Mouse (Mus musculus) gastrocnemius, postnatal 14 days (tissue): ENCODE data around the gene Rad51d. TPM values are rescaled to one million over a fixed set of nuclear protein-coding genes. Genes with fewer than 3 reads are reported as not detected.

Experiments used
- DNase-seq: peaks from one replicate; pipeline ENCODE4 v3.0.0; 2021; ENCODE audit warnings: mixed read lengths
- intact Hi-C: fragments of 180-260 bp; cut with DNase I; formaldehyde crosslinking; loops from one replicate; pipeline ENCODE4 v1.15.1; 2025; ENCODE audit warnings: low total_unique reads
- total RNA-seq, 2 experiments: library from RNA; stranded (reverse); gene quantifications; 2 replicates each; pipeline ENCODE4 v1.2.3; 2021

Rad51d gene
- total RNA-seq, 2 experiments from 2014 or later, result 5.3 to 5.7 TPM

DNA sequence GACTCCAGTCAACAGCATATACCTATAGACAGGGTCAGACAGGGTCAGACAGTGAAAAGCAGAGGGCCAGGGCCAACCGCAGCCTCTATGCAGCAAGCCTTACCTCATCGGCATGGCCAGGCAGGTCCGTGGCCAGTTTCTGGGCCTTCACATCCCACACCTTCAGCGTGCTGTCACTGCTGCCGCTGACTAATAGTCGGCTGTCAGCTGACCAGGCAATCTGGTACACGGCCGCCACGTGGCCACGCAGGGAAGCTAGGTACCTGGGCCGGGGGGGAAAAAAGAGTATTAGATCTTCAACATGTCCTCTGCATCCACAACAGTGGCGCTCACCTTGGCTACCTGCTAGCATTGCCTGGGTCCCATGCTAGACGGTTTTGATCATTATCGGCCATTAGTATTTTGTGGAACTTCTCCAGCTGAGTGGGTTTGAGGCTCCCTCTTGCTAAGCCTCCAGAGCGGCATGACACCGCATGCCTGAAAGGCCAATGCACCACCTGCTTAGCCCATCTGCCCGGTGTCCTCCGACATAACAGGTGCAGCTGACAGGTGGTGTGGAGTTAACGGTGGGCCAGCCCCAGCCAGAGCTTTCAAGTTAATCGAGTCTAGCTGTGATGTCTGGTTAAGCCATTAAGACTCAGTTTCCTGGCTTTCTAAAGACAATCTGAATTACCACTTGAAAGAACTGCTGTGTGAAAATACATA lies 11.3 kb upstream of the Rad51d start:
- intact Hi-C loops, result no loop called here
- no peak for DNase-seq

DNA sequence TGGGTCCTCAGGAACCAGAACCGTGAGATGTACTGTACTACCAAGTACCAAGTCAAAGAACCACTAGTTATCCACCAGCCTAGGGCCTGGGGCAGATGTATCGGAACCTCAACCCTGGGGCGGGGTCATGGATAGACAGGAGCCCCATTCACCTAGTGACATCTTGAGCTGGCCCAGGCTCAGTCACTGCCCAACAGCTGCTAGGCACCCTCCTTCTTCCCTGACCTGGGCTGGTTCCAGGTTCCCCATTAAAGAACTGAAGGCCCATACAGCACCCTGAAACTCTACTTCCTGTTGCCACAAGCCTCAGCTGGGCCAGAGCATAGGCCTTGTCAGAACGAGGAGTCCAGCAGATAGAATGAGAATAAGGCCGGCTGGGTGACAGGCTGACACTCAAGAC lies 9.3 kb upstream of the Rad51d start:
- DNase-seq, result no peak
- intact Hi-C loops, result loop anchor here (10.0 kb wide), 1 partner anchor 665 kb away; no protein-coding TSS in a partner anchor

DNA sequence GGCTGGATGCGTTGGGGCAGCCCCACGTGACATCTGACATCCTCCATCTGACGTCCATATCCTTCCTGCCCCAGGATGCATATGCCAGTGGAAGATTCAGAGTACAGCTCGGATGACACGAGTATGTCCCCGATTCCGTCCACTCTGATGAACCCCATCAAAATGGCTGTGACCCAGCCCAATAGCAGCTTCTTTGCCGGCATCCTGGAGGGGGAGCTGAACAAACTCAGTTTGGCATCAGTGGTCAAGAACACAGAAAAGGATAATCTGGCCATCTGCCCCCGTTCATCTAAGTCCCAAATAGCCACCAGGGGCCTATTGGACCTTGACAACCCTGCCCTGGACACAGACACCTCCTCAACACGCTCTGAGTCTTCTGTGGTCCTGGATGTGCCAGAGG lies 7.1 kb upstream of the Rad51d start:
- intact Hi-C loops, result loop anchor here (10.0 kb wide), 1 partner anchor 663 kb away; no protein-coding TSS in a partner anchor
- no peak for DNase-seq

GRCm38 (mm10) chr11:82891936-82892335 lies 1.5 kb upstream of the Rad51d start, which contains the start of gene Fndc8:
TSS of gene Fndc8 (plus strand) at chr11:82892124.
- no peak for DNase-seq
- intact Hi-C loops, result loop anchor here (5.0 to 10.0 kb wide), 3 partner anchors 145 to 657 kb away; no protein-coding TSS in a partner anchor

GRCm38 (mm10) chr11:82889524-82890341 lies 681 bp downstream of the Rad51d start:
- intact Hi-C loops, result loop anchor here (5.0 to 10.0 kb wide), 4 partner anchors 87 to 655 kb away; no protein-coding TSS in a partner anchor
- DNase-seq, result no peak

- intact Hi-C loops, result loop anchor here (5.0 kb wide), 1 partner anchor 86 kb away; no protein-coding TSS in a partner anchor
Measured at GRCm38 (mm10) chr11:82888491-82888946, 1.9 kb downstream of the Rad51d start.

GRCm38 (mm10) chr11:82886559-82886958 lies 3.9 kb downstream of the Rad51d start:
- no peak for DNase-seq
- intact Hi-C loops, result loop anchor here (5.0 kb wide), 1 partner anchor 84 kb away; no protein-coding TSS in a partner anchor

More at GRCm38 (mm10) chr11:82888491-82888946, 1.9 kb downstream of the Rad51d start:
- no peak for DNase-seq

DNA sequence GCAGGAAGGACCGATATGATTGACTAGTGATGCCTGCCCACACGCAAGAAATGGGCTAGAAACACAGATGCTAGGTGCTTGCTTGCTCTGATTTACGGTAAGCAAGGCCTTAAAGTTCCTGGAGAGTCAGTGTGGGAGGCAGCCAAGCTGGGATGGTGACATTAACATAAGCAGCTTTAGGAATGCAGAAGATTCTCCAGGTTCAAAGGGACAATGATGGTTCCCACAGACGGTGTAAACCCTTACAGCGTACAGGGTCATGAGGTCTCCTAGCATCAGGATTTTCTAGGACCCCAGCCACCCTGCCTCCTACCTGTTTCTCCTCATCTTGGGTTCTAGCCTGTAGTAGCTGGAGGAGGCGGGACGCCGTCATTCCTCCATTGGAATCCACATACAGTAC lies 7.2 kb downstream of the Rad51d start:
- intact Hi-C loops, result no loop called here
- DNase-seq, result no peak

DNA sequence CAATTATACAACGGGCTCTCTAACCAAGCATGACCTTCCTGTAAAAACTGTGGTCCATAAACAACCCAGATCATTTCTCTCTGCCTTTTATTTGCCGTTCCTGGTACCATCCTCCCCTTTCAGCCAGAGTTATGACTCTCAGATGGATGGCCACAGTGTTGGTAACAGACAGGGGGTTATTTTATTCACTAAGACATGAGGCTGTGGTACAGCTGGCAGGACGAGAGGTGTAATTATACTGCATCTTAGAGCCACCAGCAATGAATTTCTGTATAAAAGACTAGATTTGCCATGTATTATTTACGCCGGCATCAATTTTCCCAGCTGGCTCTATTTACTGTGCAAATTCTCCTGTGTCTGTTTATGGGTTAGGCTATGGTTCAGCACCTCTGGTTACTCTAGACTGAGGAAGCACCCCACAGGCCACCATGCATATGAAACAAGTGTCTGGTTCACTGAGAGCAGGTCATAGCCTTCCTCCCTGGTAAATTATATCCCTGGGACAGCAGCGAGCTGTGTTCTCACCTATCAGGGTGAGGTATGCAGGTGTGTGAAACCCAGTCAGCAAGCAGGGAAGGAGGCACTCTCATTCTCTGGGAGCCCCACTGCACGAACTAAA lies 12.6 kb downstream of the Rad51d start:
- DNase-seq, result no peak
- intact Hi-C loops, result no loop called here

GRCm38 (mm10) chr11:82875631-82876030 lies 14.8 kb downstream of the Rad51d start:
- intact Hi-C loops, result no loop called here
- DNase-seq, result no peak

- intact Hi-C loops, result no loop called here
- no peak for DNase-seq
Measured at GRCm38 (mm10) chr11:82874924-82875323, 15.5 kb downstream of the Rad51d start.

DNA sequence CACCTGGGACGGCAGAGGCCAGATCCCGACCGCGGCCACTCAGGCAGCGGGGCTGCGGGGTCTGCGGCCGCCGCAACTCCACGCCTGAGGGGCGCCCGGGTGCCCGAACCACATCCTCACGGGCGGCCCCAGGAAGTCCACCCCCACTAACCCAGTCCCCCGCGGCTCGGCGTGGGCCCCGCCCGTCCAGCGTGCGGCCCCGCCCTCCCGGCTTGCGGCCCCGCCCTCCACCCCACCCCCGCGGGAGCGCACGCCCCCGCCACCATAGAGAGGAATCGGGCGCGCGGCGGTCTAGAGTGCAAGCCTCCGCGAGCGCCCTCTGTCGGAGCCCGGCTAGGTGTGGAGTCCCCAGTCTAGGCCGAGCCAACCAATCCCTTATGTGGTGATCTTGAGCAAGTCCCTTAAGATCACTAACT lies 19.4 kb downstream of the Rad51d start, which contains the start of gene Rffl:
Rffl (minus strand) TSS at position 180 of the 416 bp plus-strand sequence.
- intact Hi-C loops, result no loop called here
- peak; percentile 96 for DNase-seq

DNA sequence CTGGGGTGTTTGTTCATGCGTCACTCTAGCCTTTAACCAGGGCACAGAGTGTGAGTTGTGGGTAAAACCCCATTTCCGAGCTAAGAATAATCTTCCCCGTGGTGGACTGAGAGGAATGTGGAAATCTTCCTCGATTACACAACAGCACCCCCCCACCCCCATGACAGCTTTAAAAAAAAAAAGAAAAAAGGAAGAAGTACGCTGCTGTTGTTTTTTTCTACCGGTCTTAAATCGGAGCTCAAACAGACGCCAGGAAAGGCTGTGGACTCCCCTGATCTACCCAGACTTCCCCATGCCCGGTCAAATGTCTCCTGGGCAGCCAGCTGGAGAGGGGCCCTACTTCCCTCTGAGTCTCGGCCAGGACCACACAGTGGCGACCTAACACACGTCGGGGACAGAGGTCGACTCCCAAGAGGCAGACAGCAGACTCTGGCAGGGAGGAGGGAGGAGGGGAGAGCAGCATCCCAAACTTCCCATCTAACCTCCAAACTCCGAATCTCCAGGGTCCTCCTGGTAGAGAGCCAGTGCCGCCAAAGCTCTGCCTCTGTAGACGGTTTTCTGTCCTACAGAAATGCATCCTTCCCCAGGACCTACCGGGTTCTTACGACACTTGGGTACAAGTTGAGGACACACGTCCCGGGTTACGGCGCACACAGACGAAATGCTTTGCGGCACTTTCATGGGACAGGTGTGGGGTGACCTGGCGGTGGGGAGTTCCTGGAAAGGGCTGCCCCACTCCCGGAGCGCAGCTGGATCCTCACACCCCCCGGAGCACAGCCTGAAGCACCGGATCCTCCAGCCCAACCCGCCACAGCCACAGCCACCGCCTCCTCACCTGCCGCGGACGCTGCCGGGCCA lies 20.0 kb downstream of the Rad51d start:
- intact Hi-C loops, result no loop called here
- peak; percentile 66 for DNase-seq

- no peak for DNase-seq
- intact Hi-C loops, result loop anchor here (5.0 kb wide), 1 partner anchor 47 kb away; no protein-coding TSS in a partner anchor
Measured at GRCm38 (mm10) chr11:82869506-82870172, 20.8 kb downstream of the Rad51d start.

GRCm38 (mm10) chr11:82867956-82868355 lies 22.5 kb downstream of the Rad51d start:
- no peak for DNase-seq
- intact Hi-C loops, result loop anchor here (5.0 kb wide), 1 partner anchor 46 kb away; no protein-coding TSS in a partner anchor

DNA sequence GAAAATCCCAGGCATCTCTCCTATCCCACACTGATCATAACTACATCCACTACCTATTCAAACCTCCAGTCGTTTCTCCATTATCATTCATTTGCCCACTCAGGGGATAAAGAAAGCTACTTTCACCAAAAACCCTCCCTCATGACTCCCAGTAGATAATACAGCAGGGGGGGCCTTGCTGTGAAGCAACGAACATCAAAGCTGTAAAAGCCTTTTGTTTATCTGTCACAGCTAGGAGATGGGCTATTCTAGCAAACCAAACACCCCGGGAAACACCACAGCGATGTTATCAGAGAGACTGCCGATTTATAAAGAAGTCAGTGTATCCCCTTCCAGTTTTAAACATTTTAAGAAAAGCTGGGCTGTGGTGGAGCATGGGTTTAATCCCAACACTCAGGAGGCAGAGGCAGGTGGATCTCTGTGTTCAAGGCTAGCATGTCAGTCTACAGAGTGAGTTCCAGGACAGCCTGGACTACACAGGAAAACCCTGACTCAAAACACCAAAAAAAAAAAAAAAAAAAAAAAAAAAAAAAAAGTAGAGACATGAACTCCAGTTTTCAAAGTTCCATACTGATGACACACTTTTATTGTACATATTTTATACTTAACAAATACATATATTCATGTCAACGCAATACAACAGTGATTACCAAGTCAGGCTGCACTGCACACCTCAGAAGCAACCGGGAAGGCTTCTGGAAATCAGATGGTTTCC lies 23.4 kb downstream of the Rad51d start:
- no peak for DNase-seq
- intact Hi-C loops, result loop anchor here (5.0 kb wide), 1 partner anchor 45 kb away; no protein-coding TSS in a partner anchor

DNA sequence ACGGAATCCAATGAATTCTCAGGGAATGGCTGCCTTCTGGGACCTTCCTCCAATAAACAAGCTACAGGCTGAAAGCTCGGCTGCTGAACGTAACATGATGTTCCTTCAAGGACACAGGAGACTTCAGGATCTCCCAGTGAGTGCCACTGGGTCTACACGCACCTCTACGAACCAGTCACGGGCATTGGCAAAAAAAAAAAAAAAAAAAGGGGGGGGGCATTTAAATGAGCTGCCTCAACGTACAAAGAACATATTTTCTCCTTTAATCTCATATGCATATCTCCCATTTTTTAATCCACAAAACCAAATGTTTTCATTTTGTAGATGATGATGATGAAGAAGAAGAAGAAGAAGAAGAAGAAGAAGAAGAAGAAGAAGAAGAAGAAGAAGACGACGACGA lies 24.5 kb downstream of the Rad51d start:
- intact Hi-C loops, result loop anchor here (5.0 kb wide), 1 partner anchor 44 kb away; no protein-coding TSS in a partner anchor
- no peak for DNase-seq
